Mouse (Mus musculus): ENCODE results near the gene Eno1.

GRCm38 (mm10) chr4:150266655-150267223 lies 30.2 kb downstream of the Eno1 start:
- no peak for TF ChIP-seq CTCF (IDR thresholded peaks at IDR 0.05; ENCODE audit: control insufficient read depth, insufficient read depth, low read length)
- no peak for TF ChIP-seq POLR2A (IDR thresholded peaks at IDR 0.05; ENCODE audit: borderline replicate concordance, control insufficient read depth, low read depth, low read length)

Measured in bone marrow, adult 2 months (tissue).